In genomic region chr6:136471601-136472000, GRCm38 (mm10) we compare ENCODE assay signal across 8 mouse cellular contexts. TPM values are rescaled to one million over a fixed set of nuclear protein-coding genes. Genes with fewer than 3 reads are reported as not detected.
DNase-seq lines count a peak whose midpoint lies in the region; ATAC-seq and TF ChIP-seq lines count a peak whose summit lies in the region.

No protein-coding gene starts in this region.

- peak; percentile 45 for DNase-seq in lung, postnatal 0 days (ENCODE audit: low spot score)
- no peak for DNase-seq in lung, adult 18-20 months
- peak; percentile 35 for DNase-seq in testis, postnatal 10 days (ENCODE audit: low spot score)
- no peak for DNase-seq in adrenal gland, adult 8-10 months
- DNase-seq in kidney, postnatal 10 days = no peak
- DNase-seq in adrenal gland, postnatal 4 days (ENCODE audit: low spot score in 2 of 2) = no peak

- no peaks in the 10 kb centered on the region for H3K9me3 ChIP-seq in lung, postnatal 0 days (ENCODE audit: low read length)
- no peaks in the 10 kb centered on the region for H3K9me3 ChIP-seq in forebrain, embryonic 12.5 days
- H3K9me3 ChIP-seq in limb, embryonic 13.5 days = no peaks in the 10 kb centered on the region

- H3K4me3 ChIP-seq in lung, postnatal 0 days (ENCODE audit: low read depth, low read length) = no peak overlapping the region
- no peak overlapping the region for H3K4me3 ChIP-seq in forebrain, embryonic 12.5 days (replicated peaks)
- H3K4me3 ChIP-seq in limb, embryonic 13.5 days = no peak overlapping the region

- WGBS in lung, postnatal 0 days = 28% methylated on average over 5 of the region's 5 CpGs
- 28% methylated on average over 5 of the region's 5 CpGs for WGBS in forebrain, embryonic 12.5 days
- WGBS in limb, embryonic 13.5 days = 30% methylated on average over 5 of the region's 5 CpGs

- no peak for TF ChIP-seq EP300 in lung, postnatal 0 days (IDR thresholded peaks at IDR 0.05)

- H3K4me2 ChIP-seq in lung, postnatal 0 days (replicated peaks; ENCODE audit: low read depth, low read length) = no peak overlapping the region
- no peak overlapping the region for H3K4me2 ChIP-seq in forebrain, embryonic 12.5 days
- no peak overlapping the region for H3K4me2 ChIP-seq in limb, embryonic 13.5 days (replicated peaks)

- H3K36me3 ChIP-seq in lung, postnatal 0 days (ENCODE audit: insufficient read depth, low read length) = no peaks in the 10 kb centered on the region
- no peaks in the 10 kb centered on the region for H3K36me3 ChIP-seq in forebrain, embryonic 12.5 days (replicated peaks)
- H3K36me3 ChIP-seq in limb, embryonic 13.5 days = no peaks in the 10 kb centered on the region

- H3K27me3 ChIP-seq in lung, postnatal 0 days (replicated peaks; ENCODE audit: insufficient read depth, low read length) = no peaks in the 10 kb centered on the region
- H3K27me3 ChIP-seq in forebrain, embryonic 12.5 days = no peaks in the 10 kb centered on the region
- no peaks in the 10 kb centered on the region for H3K27me3 ChIP-seq in limb, embryonic 13.5 days

- H3K4me1 ChIP-seq in lung, postnatal 0 days (ENCODE audit: insufficient read depth, low read depth, low read length) = peaks cover 15% of the 10 kb centered on the region; the same call in 1 of the 2 replicates
- H3K4me1 ChIP-seq in forebrain, embryonic 12.5 days = peaks cover 53% of the 10 kb centered on the region
- peaks cover 42% of the 10 kb centered on the region for H3K4me1 ChIP-seq in limb, embryonic 13.5 days

- H3K9ac ChIP-seq in lung, postnatal 0 days (replicated peaks; ENCODE audit: low read depth) = no peak overlapping the region
- H3K9ac ChIP-seq in forebrain, embryonic 12.5 days = no peak overlapping the region; the same call in 1 of the 2 replicates
- H3K9ac ChIP-seq in limb, embryonic 13.5 days = no peak overlapping the region

- TF ChIP-seq CTCF in lung, postnatal 0 days (IDR thresholded peaks at IDR 0.05) = peak; percentile 18; the same call in 1 of the 2 replicates

- no peak for ATAC-seq in lung, postnatal 0 days
- ATAC-seq in forebrain, embryonic 12.5 days (ENCODE audit: low FRiP score) = no peak
- no peak for ATAC-seq in limb, embryonic 13.5 days (ENCODE audit: low FRiP score, low read depth)

- peak overlapping the region; percentile 93 for H3K27ac ChIP-seq in lung, postnatal 0 days (ENCODE audit: low read length)
- H3K27ac ChIP-seq in forebrain, embryonic 12.5 days = peak overlapping the region; percentile 99
- peak overlapping the region; percentile 96 for H3K27ac ChIP-seq in limb, embryonic 13.5 days

RNA-seq across cellular contexts. Expression of gene Atf7ip, which starts 34.4 kb away (rescaled TPM):
- polyA plus RNA-seq in lung, postnatal 0 days (2015; fragmentation: Nextera tagmentation; extraction: Ambion mirVana) = 13.9 and 14.9 TPM in 2 replicates
- polyA plus RNA-seq in forebrain, embryonic 12.5 days (2016; fragmentation: Nextera tagmentation; extraction: Ambion mirVana) = 63.2 and 72.4 TPM in 2 replicates
- 40.4 and 42.2 TPM in 2 replicates for polyA plus RNA-seq in limb, embryonic 13.5 days (2015; fragmentation: Nextera tagmentation; extraction: Ambion mirVana)
- 100 to 1,000 TPM in 2 of 4 experiments, 10 to 100 TPM in 2; 79.2 to 127 (median 99.1) TPM for total RNA-seq in adrenal gland, adult 8-10 months (2022)
- 100 to 1,000 TPM; 119 to 123 TPM for total RNA-seq in adrenal gland, postnatal 4 days (2021)

RNA-seq across cellular contexts. Expression of gene E330021D16Rik, which starts 56.2 kb away (rescaled TPM):
- polyA plus RNA-seq in lung, postnatal 0 days (2015; fragmentation: Nextera tagmentation; extraction: Ambion mirVana) = 0.11 and 0.12 TPM in 2 replicates
- not detected in 2 replicates for polyA plus RNA-seq in forebrain, embryonic 12.5 days (2016; fragmentation: Nextera tagmentation; extraction: Ambion mirVana)
- polyA plus RNA-seq in limb, embryonic 13.5 days (2015; fragmentation: Nextera tagmentation; extraction: Ambion mirVana) = not detected in 2 replicates
- not detected for total RNA-seq in adrenal gland, adult 8-10 months (2022)
- total RNA-seq in adrenal gland, postnatal 4 days (2021) = under 1 TPM in 1 of 2 experiments, not detected in 1; 0.73 TPM

Comparison
In these comparisons a context has a peak if more than half of its experiments do, and no peak if none do; other contexts are left out.
1. DNase-seq: peak in lung, postnatal 0 days (single experiment) and testis, postnatal 10 days (single experiment); none in lung, adult 18-20 months (0 of 2), adrenal gland, adult 8-10 months (single experiment), kidney, postnatal 10 days (single experiment) and adrenal gland, postnatal 4 days (0 of 2).
2. Peak in every context shown above with its lines, with median percentiles within 50 percentile points of each other: H3K27ac ChIP-seq.